Mouse (Mus musculus) stomach, embryonic 15.5 days (tissue): ENCODE results near the gene Tes3-ps. TPM values are rescaled to one million over a fixed set of nuclear protein-coding genes. Genes with fewer than 3 reads are reported as not detected.

Source experiments
- ATAC-seq: fragments of 200-750 bp; cut with Nextera tagmentation; 2 replicates; pipeline ENCODE4 v1.8.0; 2017; ENCODE audit warnings: low read depth, moderate number of reproducible peaks, moderate TSS enrichment; ENCODE audit not compliant: insufficient read depth, low FRiP score
- H3K27ac ChIP-seq: fragments of 300-500 bp; sonication (generic); 2 replicates; pipeline ENCODE4 v1.5.1; 2015; ENCODE audit warnings: mild to moderate bottlenecking, inconsistent platforms
- H3K27me3 ChIP-seq: fragments of 300-500 bp; sonication (generic); replicated peaks from 2 replicates; pipeline ENCODE4 v1.6.1; 2015; ENCODE audit warnings: inconsistent platforms
- H3K36me3 ChIP-seq: fragments of 300-500 bp; sonication (generic); 2 replicates; pipeline ENCODE4 v1.6.1; 2015; ENCODE audit warnings: inconsistent platforms
- H3K4me1 ChIP-seq: fragments of 300-500 bp; sonication (generic); 2 replicates; pipeline ENCODE4 v1.6.1; 2015; ENCODE audit warnings: inconsistent platforms
- H3K4me2 ChIP-seq: fragments of 300-500 bp; sonication (generic); 2 replicates; pipeline ENCODE4 v1.6.1; 2015; ENCODE audit warnings: mild to moderate bottlenecking, inconsistent platforms
- H3K4me3 ChIP-seq: fragments of 300-500 bp; sonication (generic); replicated peaks from 2 replicates; pipeline ENCODE4 v1.5.1; 2015; ENCODE audit warnings: inconsistent platforms
- H3K9ac ChIP-seq: fragments of 300-500 bp; sonication (generic); 2 replicates; pipeline ENCODE4 v1.6.1; 2015; ENCODE audit warnings: inconsistent platforms
- H3K9me3 ChIP-seq: fragments of 300-500 bp; sonication (generic); 2 replicates; pipeline ENCODE4 v1.6.1; 2016; ENCODE audit warnings: inconsistent platforms
- WGBS: fragments of 180-500 bp; shearing (Covaris S2); methylation state at CpG from one replicate; pipeline ENCODE4 v1.1.7; 2015; 5-methylcytosine and 5-hydroxymethylcytosine counted together
- polyA plus RNA-seq: library from polyadenylated mRNA; unstranded; fragments of >200 nt; fragmentation: Nextera tagmentation; extraction: Ambion mirVana; gene quantifications from 2 replicates; pipeline ENCODE4 v1.2.1, GENCODE M21; 2015

The Tes3-ps gene
- polyA plus RNA-seq, 1 experiment from 2014 or later = 2.6 TPM

DNA sequence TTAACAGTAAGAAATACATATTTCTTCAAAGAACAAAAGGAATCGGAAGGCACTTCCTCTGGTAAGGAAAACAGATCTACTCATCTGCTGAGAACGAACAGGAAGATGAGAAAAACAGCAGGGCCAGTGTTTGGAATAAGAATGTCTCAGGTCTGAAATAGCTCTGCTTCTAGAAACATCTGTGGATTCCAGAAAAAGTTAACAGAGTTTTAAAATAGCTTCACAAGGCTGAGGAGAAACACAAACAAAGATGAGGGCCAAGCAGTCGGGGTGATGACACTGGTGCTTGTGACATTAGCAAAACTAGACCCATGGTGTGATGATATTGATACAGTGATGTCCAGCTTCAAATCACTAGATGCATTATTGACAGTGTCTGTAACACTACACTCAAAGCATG is 14.1 kb downstream of the Tes3-ps start:
- no peak overlapping the region for H3K27ac ChIP-seq
- no peaks in the 10 kb centered on the region for H3K27me3 ChIP-seq
- H3K9ac ChIP-seq = no peak overlapping the region
- no peak overlapping the region for H3K4me2 ChIP-seq
- H3K4me1 ChIP-seq = 0 out of 2 replicates have a peak, but pooled peaks cover 3% of the 10 kb centered on the region
- H3K9me3 ChIP-seq = no peaks in the 10 kb centered on the region
- ATAC-seq = no peak
- no peak overlapping the region for H3K4me3 ChIP-seq
- no peaks in the 10 kb centered on the region for H3K36me3 ChIP-seq
- WGBS = 49% methylated on average over 3 of the region's 3 CpGs

DNA sequence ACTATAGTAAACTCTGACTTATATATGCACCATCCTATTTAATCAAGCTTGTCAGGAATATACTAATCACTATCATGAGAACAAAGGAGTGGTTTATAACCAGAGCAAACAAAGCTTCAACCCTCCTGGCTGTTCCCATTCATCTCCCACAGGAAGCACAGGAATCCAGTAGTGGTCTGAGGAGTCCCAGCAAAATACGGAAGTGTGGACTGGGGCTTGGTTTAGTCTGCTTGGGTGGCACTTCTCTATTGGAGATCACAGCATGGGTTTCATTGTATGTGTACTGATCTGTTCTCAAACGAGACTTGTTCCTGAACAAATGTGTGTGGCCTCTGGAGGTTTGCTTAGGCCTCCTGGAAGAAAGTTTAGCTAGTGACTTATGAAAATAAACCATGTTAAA is 25.6 kb downstream of the Tes3-ps start:
- 23% methylated on average over 2 of the region's 2 CpGs for WGBS
- H3K36me3 ChIP-seq = no peaks in the 10 kb centered on the region
- no peak overlapping the region for H3K27ac ChIP-seq
- H3K9me3 ChIP-seq = no peaks in the 10 kb centered on the region
- no peak overlapping the region for H3K4me3 ChIP-seq
- H3K4me2 ChIP-seq = no peak overlapping the region
- H3K27me3 ChIP-seq = no peaks in the 10 kb centered on the region
- H3K4me1 ChIP-seq = no peaks in the 10 kb centered on the region
- no peak for ATAC-seq
- H3K9ac ChIP-seq = no peak overlapping the region

DNA sequence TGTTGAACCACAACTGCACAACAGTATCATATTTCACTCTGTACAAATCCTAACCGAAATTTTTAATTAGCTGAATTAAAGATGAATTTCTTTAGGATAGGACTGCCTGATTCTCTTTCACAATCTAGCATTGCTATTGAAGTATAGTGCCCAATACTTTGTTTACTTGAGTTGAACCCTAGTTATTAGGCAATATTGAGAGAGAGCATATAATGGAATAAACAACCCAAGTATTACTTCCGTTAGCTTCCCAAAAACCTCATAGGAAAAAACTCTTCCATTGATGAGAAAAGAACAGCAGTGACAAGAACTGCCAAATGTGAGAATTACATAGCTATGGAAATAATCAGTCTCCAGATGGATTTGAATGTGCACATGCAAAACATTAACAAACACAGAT is 33.1 kb downstream of the Tes3-ps start:
- Histone ChIP-seq H3K4me1 (no peaks in the 10 kb centered on the region), H3K4me2 (no peak overlapping the region), H3K4me3 (no peak overlapping the region), H3K27me3 (no peaks in the 10 kb centered on the region), H3K27ac (no peak overlapping the region), H3K9ac (no peak overlapping the region), H3K36me3 (no peaks in the 10 kb centered on the region), H3K9me3 (no peaks in the 10 kb centered on the region)
- WGBS = 58% methylated on average over 2 of the region's 2 CpGs
- ATAC-seq = no peak

DNA sequence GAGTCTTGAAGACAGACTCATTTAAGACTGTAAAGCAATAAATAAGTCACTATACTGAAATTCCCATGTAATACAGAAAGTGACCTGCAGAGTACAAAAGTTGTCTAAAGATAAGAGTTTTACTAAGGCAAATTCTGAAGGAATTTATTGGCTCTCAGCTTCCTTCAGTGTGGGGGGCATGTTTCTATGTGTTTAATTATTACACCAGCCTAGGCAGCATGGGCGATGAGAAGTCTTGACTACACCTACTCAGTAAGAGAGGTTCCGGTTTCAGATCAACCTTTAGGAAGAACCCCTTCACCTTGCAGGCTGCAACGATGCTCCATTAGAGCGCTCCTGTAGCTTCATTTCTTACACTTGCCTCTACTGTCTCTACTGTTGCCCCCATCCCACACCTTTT is 37.5 kb downstream of the Tes3-ps start:
- Histone ChIP-seq H3K9me3 (no peaks in the 10 kb centered on the region), H3K27me3 (no peaks in the 10 kb centered on the region), H3K4me1 (no peaks in the 10 kb centered on the region), H3K9ac (no peak overlapping the region), H3K4me2 (no peak overlapping the region), H3K36me3 (no peaks in the 10 kb centered on the region), H3K4me3 (no peak overlapping the region), H3K27ac (no peak overlapping the region)
- 91% methylated on average over 4 of the region's 4 CpGs for WGBS
- no peak for ATAC-seq

DNA sequence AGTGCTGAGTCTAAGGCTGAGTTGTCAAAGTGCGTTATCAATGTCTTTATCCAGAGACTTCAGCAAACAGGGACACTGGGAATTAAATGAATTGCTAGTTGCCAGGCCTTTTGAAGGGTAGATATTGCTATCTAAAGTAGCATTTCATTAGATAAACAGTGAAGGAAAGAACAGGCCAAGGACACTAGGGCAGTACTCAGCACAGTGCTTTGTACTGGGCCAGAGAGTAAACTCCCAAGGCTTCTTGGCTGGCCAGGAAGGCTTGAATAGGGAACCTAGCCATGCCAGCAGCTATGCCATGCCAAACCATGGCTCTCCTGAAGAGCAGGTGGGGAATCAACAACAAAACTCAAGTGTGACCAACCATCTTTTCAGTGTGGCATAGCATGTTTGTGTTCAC is 43.8 kb downstream of the Tes3-ps start:
- H3K9me3 ChIP-seq = no peaks in the 10 kb centered on the region
- WGBS = 88% methylated on average over 1 of the region's 1 CpGs
- no peaks in the 10 kb centered on the region for H3K36me3 ChIP-seq
- no peak overlapping the region for H3K9ac ChIP-seq
- no peak overlapping the region for H3K4me2 ChIP-seq
- H3K4me1 ChIP-seq = no peaks in the 10 kb centered on the region
- ATAC-seq = no peak
- H3K27ac ChIP-seq = no peak overlapping the region
- no peak overlapping the region for H3K4me3 ChIP-seq
- no peaks in the 10 kb centered on the region for H3K27me3 ChIP-seq

DNA sequence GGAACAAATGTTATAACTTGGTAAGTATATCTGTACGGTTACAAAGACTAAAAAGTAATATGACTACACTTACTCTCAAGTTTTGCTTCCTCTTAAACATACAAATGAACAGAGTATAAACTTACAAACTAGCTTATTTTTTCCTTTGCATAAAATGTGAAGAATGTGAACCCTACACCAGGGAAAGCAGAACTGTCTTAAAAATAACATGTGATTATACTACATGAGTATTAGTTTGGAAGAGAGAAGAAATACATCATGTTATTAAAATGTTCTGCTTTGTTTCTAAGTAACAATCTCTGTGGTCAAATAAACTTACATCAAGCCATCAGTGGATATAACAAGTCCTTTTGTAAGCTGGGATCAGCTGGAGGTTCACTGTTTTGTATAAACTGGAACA is 45.6 kb downstream of the Tes3-ps start:
- Histone ChIP-seq H3K4me1 (peaks cover 1% of the 10 kb centered on the region; the same call in 1 of the 2 replicates), H3K27ac (peak overlapping the region; percentile 48; the same call in 1 of the 2 replicates), H3K27me3 (no peaks in the 10 kb centered on the region), H3K4me2 (no peak overlapping the region), H3K36me3 (no peaks in the 10 kb centered on the region), H3K9me3 (no peaks in the 10 kb centered on the region), H3K4me3 (no peak overlapping the region), H3K9ac (no peak overlapping the region)
- WGBS = 54% methylated on average over 1 of the region's 1 CpGs
- no peak for ATAC-seq

DNA sequence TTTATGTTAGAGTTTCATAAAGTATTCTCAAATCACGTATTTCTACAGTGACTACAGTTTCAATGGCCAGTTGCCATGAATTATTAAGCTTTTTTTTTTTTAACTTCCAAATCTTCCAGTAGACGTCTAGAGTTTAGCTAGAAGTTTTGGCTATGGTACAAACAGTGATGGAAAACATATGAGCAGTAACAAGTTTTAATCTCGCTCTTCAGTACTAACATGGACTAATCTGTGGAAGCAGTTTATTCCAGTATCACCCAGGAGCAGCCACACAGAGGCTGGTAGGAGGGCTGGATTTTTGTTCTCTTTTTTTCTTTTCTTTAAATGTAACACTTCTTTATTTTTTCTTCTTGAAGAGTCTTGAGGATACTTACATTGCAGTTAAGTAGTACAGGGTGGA is 51.2 kb downstream of the Tes3-ps start, which contains the start of gene Aspn:
Gene Aspn (plus strand): TSS at position 165 of the 400 bp plus-strand sequence.
- Histone ChIP-seq H3K27me3 (no peaks in the 10 kb centered on the region), H3K36me3 (no peaks in the 10 kb centered on the region), H3K9ac (no peak within 1 kb of the TSS), H3K9me3 (no peaks in the 10 kb centered on the region), H3K4me3 (no peak within 1 kb of the TSS), H3K4me2 (no peak within 1 kb of the TSS), H3K4me1 (peaks cover 3% of the 10 kb centered on the region; the same call in 1 of the 2 replicates), H3K27ac (peak within 1 kb of the TSS; percentile 73)
- ATAC-seq = peak; percentile 63; the same call in 1 of the 2 replicates
- WGBS = 49% methylated on average over 3 of the region's 3 CpGs

DNA sequence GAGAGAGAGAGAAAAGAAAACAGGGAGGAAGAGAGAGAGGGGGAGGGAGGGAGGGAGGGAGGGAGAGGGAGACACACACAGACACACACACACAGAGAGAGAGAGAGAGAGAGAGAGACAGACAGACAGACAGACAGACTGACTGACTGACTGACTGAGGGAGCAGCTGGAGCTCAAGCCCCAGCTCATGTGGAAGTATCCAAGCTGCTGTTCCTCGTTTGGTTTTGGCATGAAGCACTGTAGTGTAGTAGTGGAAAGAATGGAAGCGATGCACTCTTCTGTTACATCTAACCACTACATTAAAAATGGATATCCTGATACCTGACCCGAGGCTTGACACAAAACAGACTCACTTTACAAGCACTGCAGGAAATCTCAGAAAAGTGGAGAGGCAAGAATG is 52.5 kb downstream of the Tes3-ps start:
- Histone ChIP-seq H3K9me3 (no peaks in the 10 kb centered on the region), H3K4me2 (peak overlapping the region; percentile 9; the same call in 1 of the 2 replicates), H3K27me3 (no peaks in the 10 kb centered on the region), H3K9ac (no peak overlapping the region), H3K27ac (peak overlapping the region; percentile 73), H3K36me3 (no peaks in the 10 kb centered on the region), H3K4me1 (peaks cover 3% of the 10 kb centered on the region; the same call in 1 of the 2 replicates), H3K4me3 (peak overlapping the region; percentile 11; the same call in 1 of the 2 replicates)
- WGBS = 32% methylated on average over 3 of the region's 3 CpGs
- ATAC-seq = peak; percentile 61; the same call in 1 of the 2 replicates

Other genes starting within 250 kb of the Tes3-ps start
- gene Susd3, start 244.6 kb upstream of the Tes3-ps start, polyA plus RNA-seq = 1.5 and 2.3 TPM in 2 replicates
- gene Fgd3, start 173.0 kb upstream of the Tes3-ps start, polyA plus RNA-seq = 0.40 and 0.65 TPM in 2 replicates
- 23.5 and 26.2 TPM in 2 replicates for gene Bicd2, start 151.7 kb upstream of the Tes3-ps start, polyA plus RNA-seq
- 17.3 and 20.9 TPM in 2 replicates for gene Ippk, start 72.1 kb upstream of the Tes3-ps start, polyA plus RNA-seq
- 0.98 and 1.3 TPM in 2 replicates for gene Ecm2, start 11.5 kb downstream of the Tes3-ps start, polyA plus RNA-seq
- 52.1 and 63.9 TPM in 2 replicates for gene Aspn, start 51.1 kb downstream of the Tes3-ps start, polyA plus RNA-seq
- 0.81 and 0.90 TPM in 2 replicates for gene Omd, start 89.1 kb downstream of the Tes3-ps start, polyA plus RNA-seq
- gene Ogn, start 114.7 kb downstream of the Tes3-ps start, polyA plus RNA-seq = 96.0 and 101 TPM in 2 replicates
- 24.1 and 25.9 TPM in 2 replicates for gene Cenpp, start 159.5 kb downstream of the Tes3-ps start, polyA plus RNA-seq
- 13.4 and 17.5 TPM in 2 replicates for gene Nol8, start 159.8 kb downstream of the Tes3-ps start, polyA plus RNA-seq
- gene Iars, start 188.8 kb downstream of the Tes3-ps start, polyA plus RNA-seq = 71.4 and 74.9 TPM in 2 replicates